Mouse (Mus musculus) mouse embryonic stem cell (cell line): ENCODE measurements around the gene 2900092C05Rik.

Source experiments
- in situ Hi-C, 2 experiments: fragments of 300-500 bp; cut with MboI; formaldehyde crosslinking; loops; 1 replicate in 1 of 2; 3 replicates in 1 of 2; pipeline ENCODE4 v1.14.3; 2019 to 2020; ENCODE audit warnings: low sequenced_read_pairs in 2 of 2, low pct_unique_long_range_greater_than_20kb in 1 of 2, mixed read lengths in 1 of 2; ENCODE audit not compliant: unreplicated experiment in 1 of 2

2900092C05Rik gene

GRCm38 (mm10) chr7:12512217-12512616 is at the start of gene 2900092C05Rik:
TSS of gene 2900092C05Rik (plus strand) at chr7:12512517.
- in situ Hi-C loops = no loop called here

DNA sequence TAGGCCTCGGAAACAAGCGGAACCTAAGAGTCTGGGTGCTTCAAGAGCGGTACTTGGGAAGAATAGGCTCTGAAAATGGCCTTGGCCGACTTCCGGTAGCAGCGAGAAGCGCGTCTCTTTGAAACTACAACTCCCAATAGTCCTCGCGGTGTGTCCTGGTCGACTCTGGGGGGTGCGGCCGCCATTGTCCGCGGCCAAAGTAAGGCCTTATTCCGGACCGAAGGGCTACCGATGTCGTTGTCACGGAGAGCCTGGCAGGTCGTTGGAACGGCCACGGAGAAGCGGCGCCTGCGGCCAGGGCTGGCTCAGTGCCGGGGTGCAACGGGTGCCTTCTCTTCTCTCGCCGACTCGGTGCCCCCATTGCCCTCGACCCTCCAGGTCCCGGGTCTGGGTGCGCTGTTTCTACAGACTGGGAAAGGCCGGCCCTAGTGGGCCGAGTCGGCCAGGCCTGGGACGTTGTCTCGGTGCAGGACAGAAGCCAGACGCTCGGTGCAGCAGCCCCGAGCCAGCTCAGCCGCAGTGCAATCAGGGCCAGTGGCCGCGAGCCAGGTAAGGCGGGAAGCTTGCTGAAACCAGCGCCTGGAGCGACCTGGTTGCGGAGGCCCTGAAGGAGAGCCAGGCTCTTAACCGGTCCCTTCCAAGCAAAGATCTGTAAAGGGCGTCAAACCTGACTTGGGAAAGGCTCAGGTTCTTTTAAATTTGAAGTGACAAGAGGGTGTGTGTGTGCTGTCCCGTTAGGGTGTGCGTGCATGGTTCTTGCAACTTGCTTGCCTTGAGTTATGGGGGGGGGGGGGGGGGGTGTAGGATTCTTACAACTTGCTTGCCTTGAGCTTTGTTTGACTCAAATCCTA is 33.9 kb upstream of the 2900092C05Rik start, which contains the start of gene Zfp606:
Gene Zfp606, plus strand, starts transcription at position 136 of the 851 bp plus-strand sequence.
- in situ Hi-C loops = loop anchor here in 1 of 2 experiments (25.0 kb wide), 1 partner anchor 309 kb away; no protein-coding TSS in a partner anchor

- in situ Hi-C loops = loop anchor here in 1 of 2 experiments (25.0 kb wide), 1 partner anchor 308 kb away; no protein-coding TSS in a partner anchor
Measured at GRCm38 (mm10) chr7:12479009-12479346, 33.3 kb upstream of the 2900092C05Rik start.

GRCm38 (mm10) chr7:12479525-12479924 is 32.8 kb upstream of the 2900092C05Rik start:
- in situ Hi-C loops = loop anchor here in 1 of 2 experiments (25.0 kb wide), 1 partner anchor 308 kb away; no protein-coding TSS in a partner anchor

GRCm38 (mm10) chr7:12483771-12484170 is 28.5 kb upstream of the 2900092C05Rik start:
- in situ Hi-C loops = loop anchor here in 1 of 2 experiments (25.0 kb wide), 1 partner anchor 304 kb away; no protein-coding TSS in a partner anchor

- in situ Hi-C loops = loop anchor here in 1 of 2 experiments (25.0 kb wide), 1 partner anchor 301 kb away; no protein-coding TSS in a partner anchor
Measured at GRCm38 (mm10) chr7:12485956-12486355, 26.4 kb upstream of the 2900092C05Rik start.

DNA sequence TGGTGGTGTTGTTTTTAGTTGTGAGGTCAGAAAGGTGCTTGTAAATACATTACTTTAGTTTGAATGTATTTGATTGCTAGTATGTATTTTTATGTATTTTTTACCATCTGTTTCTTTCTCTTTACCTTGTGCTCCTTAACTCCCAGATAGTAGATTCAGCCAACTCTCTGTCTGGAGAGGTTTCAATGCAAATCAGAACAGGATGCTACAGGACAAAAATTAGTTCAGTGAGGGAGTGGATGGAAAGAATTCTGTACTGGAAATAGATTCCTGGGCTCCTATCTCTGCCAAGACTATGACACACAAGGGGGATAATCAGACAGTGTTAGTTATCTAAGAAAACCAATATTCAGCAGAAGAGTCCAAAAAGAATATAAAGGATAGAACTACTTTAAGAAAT is 25.6 kb upstream of the 2900092C05Rik start:
- in situ Hi-C loops = loop anchor here in 1 of 2 experiments (25.0 kb wide), 1 partner anchor 301 kb away; no protein-coding TSS in a partner anchor

DNA sequence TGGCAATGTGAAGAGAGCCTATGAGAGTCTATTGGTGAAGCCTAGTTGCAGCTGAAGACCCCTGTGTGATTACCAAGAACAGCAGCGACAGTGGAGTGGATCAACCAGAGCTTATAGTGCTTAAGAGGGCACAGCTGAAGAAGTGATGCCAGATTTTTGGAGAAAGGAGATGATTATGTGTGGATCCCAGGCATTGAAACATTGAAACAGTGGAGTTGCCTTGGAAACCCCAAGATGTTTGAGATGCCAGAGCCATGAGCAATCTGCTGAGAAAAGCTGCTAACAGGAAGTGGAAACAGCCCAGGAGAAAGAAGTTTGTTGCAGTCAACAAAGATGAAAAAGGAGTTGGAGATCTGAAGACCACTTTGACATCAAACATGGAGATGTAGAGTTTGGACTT is 1.4 kb upstream of the 2900092C05Rik start:
- in situ Hi-C loops = no loop called here
